Mouse (Mus musculus): ENCODE data around the gene Gm27027. TPM values are rescaled to one million over a fixed set of nuclear protein-coding genes. Genes with fewer than 3 reads are reported as not detected.

The Gm27027 gene
- polyA plus RNA-seq, 1 experiment from 2014 or later, result not detected

DNA sequence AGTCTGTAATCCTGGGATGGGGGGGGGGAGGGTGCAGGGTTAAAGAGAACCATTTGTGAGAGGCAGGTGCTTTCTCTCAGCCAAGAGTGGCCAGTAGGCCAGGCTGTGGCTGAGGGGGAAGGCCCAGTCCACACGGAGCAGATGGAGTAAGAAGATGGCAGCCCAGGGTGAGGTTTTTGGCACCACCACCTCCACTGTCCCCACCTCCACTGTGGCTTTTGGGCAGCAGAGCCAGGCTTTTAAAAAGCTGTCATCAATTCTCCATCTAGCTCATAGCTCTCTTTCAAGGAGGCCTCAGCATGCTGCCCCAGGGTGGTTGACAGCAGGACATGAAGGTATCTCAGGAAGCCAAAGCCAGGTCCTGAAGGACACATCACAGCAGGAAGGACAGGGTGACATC, 32.4 kb downstream of the Gm27027 start:
- no peak overlapping the region for H3K27ac ChIP-seq (ENCODE audit: low read depth, low read length)
- no peak for ATAC-seq (ENCODE audit: insufficient read depth, low FRiP score, low TSS enrichment)
- no peaks in the 10 kb centered on the region for H3K27me3 ChIP-seq (ENCODE audit: control insufficient read depth, insufficient read depth, low read length)
- DNase-seq (ENCODE audit: low spot score), result no peak
- no peak overlapping the region for H3K4me3 ChIP-seq (ENCODE audit: low read depth, low read length)
- no peaks in the 10 kb centered on the region for H3K9me3 ChIP-seq (ENCODE audit: control insufficient read depth, low read length)
- H3K36me3 ChIP-seq (ENCODE audit: control insufficient read depth, insufficient read depth, low read length), result no peaks in the 10 kb centered on the region
- H3K4me1 ChIP-seq (ENCODE audit: control insufficient read depth, insufficient read depth, low read length), result no peaks in the 10 kb centered on the region
- WGBS, result 89% methylated on average over 1 of the region's 1 CpGs
- no peak overlapping the region for H3K9ac ChIP-seq (ENCODE audit: low read length)
- H3K4me2 ChIP-seq (ENCODE audit: low read depth), result no peak overlapping the region

DNA sequence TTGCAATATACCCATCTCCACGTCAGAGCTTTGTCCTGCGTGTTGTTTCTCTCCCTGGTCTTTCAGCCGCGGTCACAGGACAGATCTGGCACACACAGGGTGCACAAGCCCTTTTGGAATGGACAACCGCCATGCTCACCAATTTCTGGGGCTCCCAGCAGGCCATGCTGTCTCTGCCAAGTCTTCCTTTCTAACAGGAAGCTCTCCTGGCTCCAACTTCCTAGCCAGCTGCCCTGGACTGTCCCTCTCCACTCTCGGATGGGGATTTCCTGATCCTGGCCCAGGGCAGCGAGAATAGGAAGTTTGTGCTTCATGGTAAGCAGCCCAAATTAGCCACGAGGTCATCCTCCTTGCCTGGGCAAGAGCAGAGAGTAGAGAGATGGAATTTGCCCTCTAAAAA, 34.4 kb downstream of the Gm27027 start:
- no peak overlapping the region for H3K4me3 ChIP-seq (ENCODE audit: low read depth, low read length)
- H3K9me3 ChIP-seq (ENCODE audit: control insufficient read depth, low read length), result no peaks in the 10 kb centered on the region
- H3K4me2 ChIP-seq (ENCODE audit: low read depth), result no peak overlapping the region
- no peak overlapping the region for H3K9ac ChIP-seq (ENCODE audit: low read length)
- H3K27me3 ChIP-seq (ENCODE audit: control insufficient read depth, insufficient read depth, low read length), result peaks cover 14% of the 10 kb centered on the region
- DNase-seq (ENCODE audit: low spot score) (no peak), ATAC-seq (ENCODE audit: insufficient read depth, low FRiP score, low TSS enrichment) (no peak)
- H3K4me1 ChIP-seq (ENCODE audit: control insufficient read depth, insufficient read depth, low read length), result no peaks in the 10 kb centered on the region
- WGBS, result 80% methylated on average over 8 of the region's 8 CpGs
- no peaks in the 10 kb centered on the region for H3K36me3 ChIP-seq (ENCODE audit: control insufficient read depth, insufficient read depth, low read length)
- H3K27ac ChIP-seq (ENCODE audit: low read depth, low read length), result no peak overlapping the region

DNA sequence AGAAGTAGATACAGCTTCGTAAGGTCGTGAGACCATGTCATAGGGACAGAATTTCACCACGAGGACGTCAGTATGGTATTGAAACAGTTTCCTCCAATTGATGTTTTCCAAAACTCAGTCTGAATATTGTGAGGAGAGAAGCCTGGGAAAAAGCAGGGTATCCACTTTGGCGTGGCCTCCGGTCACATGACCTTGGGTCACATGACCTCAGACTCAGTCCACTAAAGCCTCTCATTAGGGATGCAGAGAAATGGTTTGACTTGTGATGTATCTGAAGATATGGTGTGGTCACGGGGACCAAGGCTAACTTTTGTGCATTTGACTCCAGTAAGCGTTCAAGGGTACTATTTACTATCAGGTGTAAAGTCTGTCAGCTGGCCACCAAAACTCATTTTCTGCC, 36.8 kb downstream of the Gm27027 start:
- no peaks in the 10 kb centered on the region for H3K9me3 ChIP-seq (ENCODE audit: control insufficient read depth, low read length)
- ATAC-seq (ENCODE audit: insufficient read depth, low FRiP score, low TSS enrichment) (no peak), DNase-seq (ENCODE audit: low spot score) (no peak)
- H3K4me2 ChIP-seq (ENCODE audit: low read depth), result no peak overlapping the region
- H3K4me1 ChIP-seq (ENCODE audit: control insufficient read depth, insufficient read depth, low read length), result peaks cover 9% of the 10 kb centered on the region
- peaks cover 36% of the 10 kb centered on the region for H3K27me3 ChIP-seq (ENCODE audit: control insufficient read depth, insufficient read depth, low read length)
- H3K36me3 ChIP-seq (ENCODE audit: control insufficient read depth, insufficient read depth, low read length), result no peaks in the 10 kb centered on the region
- WGBS, result 75% methylated on average over 8 of the region's 8 CpGs
- H3K9ac ChIP-seq (ENCODE audit: low read length), result no peak overlapping the region
- H3K27ac ChIP-seq (ENCODE audit: low read depth, low read length), result no peak overlapping the region
- no peak overlapping the region for H3K4me3 ChIP-seq (ENCODE audit: low read depth, low read length)

DNA sequence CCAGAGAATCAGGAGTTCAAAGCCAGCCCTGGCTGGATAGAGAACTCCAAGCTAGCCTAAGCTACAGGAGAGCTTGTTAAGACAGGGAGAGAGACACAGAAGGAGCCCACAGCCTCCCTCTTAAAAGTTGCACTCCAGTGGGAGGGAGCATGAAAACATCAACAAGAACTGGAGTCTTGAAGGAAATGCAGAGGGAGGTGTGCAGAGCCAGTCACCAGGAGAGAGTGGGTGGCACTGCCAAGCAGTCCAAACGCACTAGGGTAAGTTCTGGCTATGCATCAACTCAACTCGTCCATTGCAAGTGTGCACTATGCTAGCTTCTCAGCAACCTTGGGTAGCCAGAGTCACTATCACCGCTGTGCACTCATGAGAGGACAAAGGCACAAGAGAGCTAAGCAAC, 37.9 kb downstream of the Gm27027 start:
- Histone ChIP-seq H3K27me3 (ENCODE audit: control insufficient read depth, insufficient read depth, low read length) (peaks cover 42% of the 10 kb centered on the region), H3K4me3 (ENCODE audit: low read depth, low read length) (no peak overlapping the region), H3K4me1 (ENCODE audit: control insufficient read depth, insufficient read depth, low read length) (peaks cover 9% of the 10 kb centered on the region), H3K27ac (ENCODE audit: low read depth, low read length) (no peak overlapping the region), H3K9ac (ENCODE audit: low read length) (no peak overlapping the region), H3K36me3 (ENCODE audit: control insufficient read depth, insufficient read depth, low read length) (no peaks in the 10 kb centered on the region), H3K4me2 (ENCODE audit: low read depth) (no peak overlapping the region), H3K9me3 (ENCODE audit: control insufficient read depth, low read length) (no peaks in the 10 kb centered on the region)
- DNase-seq (ENCODE audit: low spot score), result no peak
- WGBS, result 63% methylated on average over 3 of the region's 3 CpGs
- ATAC-seq (ENCODE audit: insufficient read depth, low FRiP score, low TSS enrichment), result no peak

DNA sequence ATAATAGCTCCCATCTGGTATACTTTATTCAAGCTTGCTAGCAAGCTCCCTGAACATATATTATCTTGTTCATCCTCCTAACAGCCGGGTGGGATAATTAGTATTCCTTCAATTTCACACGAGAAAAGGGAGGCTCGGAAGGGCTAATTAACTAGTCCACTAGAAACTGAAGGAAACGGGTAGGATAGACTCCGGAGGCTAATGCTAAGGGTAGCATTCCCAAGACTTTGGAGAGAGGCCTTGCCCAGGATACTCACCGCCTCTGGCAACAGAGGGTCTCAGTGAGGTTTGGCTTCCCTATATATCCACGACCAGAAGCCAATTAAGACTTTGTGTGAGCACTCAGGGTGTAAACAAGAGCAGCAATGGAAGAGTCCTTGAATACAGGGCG, 38.4 kb downstream of the Gm27027 start:
- Histone ChIP-seq H3K4me2 (ENCODE audit: low read depth) (no peak overlapping the region), H3K4me3 (ENCODE audit: low read depth, low read length) (no peak overlapping the region)
- no peak for DNase-seq (ENCODE audit: low spot score)

DNA sequence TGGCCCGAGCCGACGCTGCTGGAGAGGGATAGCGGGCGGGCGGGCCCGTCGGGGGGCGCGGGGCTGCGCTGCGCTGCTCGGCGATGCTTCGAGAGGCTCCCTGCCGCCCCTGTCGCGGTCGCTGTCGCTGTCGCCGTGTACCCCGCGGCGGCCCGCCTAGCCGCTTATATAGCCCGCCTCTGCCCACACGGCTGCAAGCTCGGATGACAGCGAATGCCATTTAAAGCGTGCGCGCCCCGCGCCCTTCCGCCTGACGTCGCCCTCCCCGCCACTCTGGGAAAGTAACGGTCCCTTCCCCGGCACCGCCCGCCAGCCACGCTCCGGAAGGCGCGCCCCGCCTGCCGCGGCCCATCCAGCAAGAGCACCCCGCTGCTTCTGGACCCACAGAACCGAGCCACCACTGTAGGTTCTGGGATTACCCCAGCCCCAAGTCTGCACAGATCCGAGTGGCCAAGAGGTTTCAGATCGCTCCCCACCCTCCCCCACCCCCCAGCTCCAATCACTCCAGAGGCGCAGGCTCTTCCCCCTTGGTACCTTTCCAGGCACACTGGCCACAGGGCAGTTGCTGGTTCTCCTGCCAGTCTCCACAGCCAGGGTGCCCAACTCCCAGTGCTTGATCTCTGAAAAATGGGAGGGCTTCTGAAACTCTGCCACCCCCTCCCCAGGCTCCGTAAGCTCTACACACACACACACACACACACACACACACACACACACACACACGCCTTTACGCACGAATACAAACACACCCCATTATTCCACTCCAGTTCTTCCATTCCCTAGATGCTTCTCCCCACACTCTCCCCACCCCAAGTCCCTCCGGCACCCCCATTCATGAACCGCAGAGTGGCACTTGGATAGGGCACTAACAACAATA, 39.0 kb downstream of the Gm27027 start, which contains the start of gene Gm13889:
TSS of gene Gm13889 (minus strand) at position 294 of the 877 bp plus-strand sequence.
- Histone ChIP-seq H3K36me3 (ENCODE audit: control insufficient read depth, insufficient read depth, low read length) (no peaks in the 10 kb centered on the region), H3K27me3 (ENCODE audit: control insufficient read depth, insufficient read depth, low read length) (peaks cover 42% of the 10 kb centered on the region), H3K9ac (ENCODE audit: low read length) (peak within 1 kb of the TSS; percentile 64), H3K4me1 (ENCODE audit: control insufficient read depth, insufficient read depth, low read length) (peaks cover 9% of the 10 kb centered on the region), H3K4me3 (ENCODE audit: low read depth, low read length) (peak within 1 kb of the TSS; percentile 58), H3K9me3 (ENCODE audit: control insufficient read depth, low read length) (no peaks in the 10 kb centered on the region), H3K4me2 (ENCODE audit: low read depth) (peak within 1 kb of the TSS; percentile 98), H3K27ac (ENCODE audit: low read depth, low read length) (no peak within 1 kb of the TSS)
- peak; percentile 58 for DNase-seq (ENCODE audit: low spot score)
- peak; percentile 68 for ATAC-seq (ENCODE audit: insufficient read depth, low FRiP score, low TSS enrichment)
- 6% methylated on average over 42 of the region's 62 CpGs for WGBS

More for the DNA sequence above, 38.4 kb downstream of the Gm27027 start:
- no peak for ATAC-seq (ENCODE audit: insufficient read depth, low FRiP score, low TSS enrichment)
- Histone ChIP-seq H3K27ac (ENCODE audit: low read depth, low read length) (no peak overlapping the region), H3K4me1 (ENCODE audit: control insufficient read depth, insufficient read depth, low read length) (peaks cover 9% of the 10 kb centered on the region), H3K27me3 (ENCODE audit: control insufficient read depth, insufficient read depth, low read length) (peaks cover 42% of the 10 kb centered on the region), H3K36me3 (ENCODE audit: control insufficient read depth, insufficient read depth, low read length) (no peaks in the 10 kb centered on the region), H3K9ac (ENCODE audit: low read length) (no peak overlapping the region), H3K9me3 (ENCODE audit: control insufficient read depth, low read length) (no peaks in the 10 kb centered on the region)
- 39% methylated on average over 8 of the region's 8 CpGs for WGBS

DNA sequence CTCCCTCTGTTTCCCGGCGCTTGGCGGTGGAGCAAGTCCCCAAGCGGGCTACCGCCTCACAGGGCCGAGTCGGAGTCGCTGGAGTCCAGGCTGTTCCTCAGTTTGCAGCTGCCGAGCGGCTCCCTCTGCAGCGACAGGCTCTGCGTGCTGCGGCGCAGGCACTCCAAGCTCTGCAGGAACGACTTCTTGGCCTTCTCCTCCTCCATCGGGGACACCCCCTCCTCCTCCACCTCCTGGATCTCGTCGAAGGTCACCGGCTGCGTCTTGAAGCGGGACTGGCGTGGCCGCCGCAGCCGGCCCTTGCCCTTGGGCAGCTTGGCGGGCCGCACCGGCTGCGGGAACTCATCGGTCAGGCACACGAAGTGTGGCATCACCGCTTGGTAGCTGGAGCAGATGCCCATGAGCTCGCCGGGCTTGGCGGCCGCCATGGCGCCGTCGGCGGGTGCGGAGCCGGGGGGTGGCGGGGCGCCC, 39.8 kb downstream of the Gm27027 start:
- H3K27ac ChIP-seq (ENCODE audit: low read depth, low read length), result no peak overlapping the region
- ATAC-seq (ENCODE audit: insufficient read depth, low FRiP score, low TSS enrichment) (peak; percentile 57), DNase-seq (ENCODE audit: low spot score) (peak; percentile 75)
- H3K4me3 ChIP-seq (ENCODE audit: low read depth, low read length), result peak overlapping the region; percentile 58
- peak overlapping the region; percentile 64 for H3K9ac ChIP-seq (ENCODE audit: low read length)
- H3K4me1 ChIP-seq (ENCODE audit: control insufficient read depth, insufficient read depth, low read length), result peaks cover 9% of the 10 kb centered on the region
- no peaks in the 10 kb centered on the region for H3K36me3 ChIP-seq (ENCODE audit: control insufficient read depth, insufficient read depth, low read length)
- WGBS, result under 1% methylated on average over 42 of the region's 44 CpGs
- H3K4me2 ChIP-seq (ENCODE audit: low read depth), result peak overlapping the region; percentile 98
- H3K9me3 ChIP-seq (ENCODE audit: control insufficient read depth, low read length), result no peaks in the 10 kb centered on the region
- H3K27me3 ChIP-seq (ENCODE audit: control insufficient read depth, insufficient read depth, low read length), result peaks cover 42% of the 10 kb centered on the region

DNA sequence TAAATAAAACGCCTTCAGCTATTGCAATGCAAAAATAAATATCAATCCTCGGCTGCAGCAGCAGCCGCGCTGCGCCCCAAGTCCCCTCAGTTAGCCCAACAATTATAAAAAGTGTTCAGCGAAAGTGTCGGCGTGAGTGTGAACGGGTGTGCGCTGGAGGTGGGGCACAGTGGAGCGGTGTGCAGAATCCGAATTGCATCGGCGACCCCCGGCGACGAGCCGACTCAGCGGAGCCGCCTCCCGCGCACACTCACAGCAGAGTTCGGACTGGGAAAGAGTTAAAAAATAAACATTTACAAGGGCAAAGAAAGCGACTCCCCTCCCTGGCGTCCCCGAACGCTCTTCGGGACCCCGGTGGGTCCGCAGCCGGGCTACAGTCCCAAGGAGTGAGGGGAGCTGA, 40.3 kb downstream of the Gm27027 start:
- Histone ChIP-seq H3K27me3 (ENCODE audit: control insufficient read depth, insufficient read depth, low read length) (peaks cover 42% of the 10 kb centered on the region), H3K9ac (ENCODE audit: low read length) (peak overlapping the region; percentile 64), H3K27ac (ENCODE audit: low read depth, low read length) (no peak overlapping the region), H3K4me3 (ENCODE audit: low read depth, low read length) (peak overlapping the region; percentile 58), H3K36me3 (ENCODE audit: control insufficient read depth, insufficient read depth, low read length) (no peaks in the 10 kb centered on the region), H3K4me1 (ENCODE audit: control insufficient read depth, insufficient read depth, low read length) (peaks cover 9% of the 10 kb centered on the region), H3K4me2 (ENCODE audit: low read depth) (peak overlapping the region; percentile 98), H3K9me3 (ENCODE audit: control insufficient read depth, low read length) (no peaks in the 10 kb centered on the region)
- ATAC-seq (ENCODE audit: insufficient read depth, low FRiP score, low TSS enrichment), result 0 out of 2 replicates have a peak, but pooled peaks have one; percentile 13
- DNase-seq (ENCODE audit: low spot score), result no peak
- WGBS, result under 1% methylated on average over 31 of the region's 31 CpGs

Data from neural tube, embryonic 11.5 days (tissue).